Mouse (Mus musculus) liver, embryonic 14.5 days (tissue): ENCODE results near the gene Nfx1. TPM values are rescaled to one million over a fixed set of nuclear protein-coding genes. Genes with fewer than 3 reads are reported as not detected.

ENCODE experiments used
- ATAC-seq: fragments of 200-750 bp; cut with Nextera tagmentation; 2 replicates; pipeline ENCODE4 v1.8.0; 2017; ENCODE audit warnings: moderate number of reproducible peaks, mild to moderate bottlenecking, moderate library complexity; ENCODE audit not compliant: insufficient read depth
- DNase-seq, 3 experiments: peaks; one replicate each; pipeline ENCODE4 v3.0.0-alpha.2; 2012 to 2013; ENCODE audit warnings: low read depth in 3 of 3, low spot score in 3 of 3
- H3K27ac ChIP-seq: fragments of 300-500 bp; sonication (generic); 2 replicates; pipeline ENCODE4 v1.5.1; 2014; ENCODE audit warnings: moderate library complexity, mild to moderate bottlenecking, control low read depth, inconsistent platforms
- H3K27me3 ChIP-seq: fragments of 300-500 bp; sonication (generic); 2 replicates; pipeline ENCODE4 v1.6.1; 2014; ENCODE audit warnings: mild to moderate bottlenecking, low read length, moderate library complexity; ENCODE audit not compliant: control insufficient read depth, insufficient read depth
- H3K36me3 ChIP-seq: fragments of 300-500 bp; sonication (generic); replicated peaks from 2 replicates; pipeline ENCODE4 v1.6.1; 2014; ENCODE audit warnings: low read depth; ENCODE audit not compliant: control insufficient read depth, insufficient read depth
- H3K4me1 ChIP-seq, 2 experiments: fragments of 200-500 bp in 1 of 2; fragments of 300-500 bp in 1 of 2; sonication (generic) in 1 of 2; replicated peaks; 2 replicates each; pipeline ENCODE4 v1.6.1; 2012 to 2014; ENCODE audit warnings: antibody characterized with exemption in 1 of 2, inconsistent platforms in 1 of 2, low read length in 1 of 2; ENCODE audit not compliant: control insufficient read depth in 2 of 2, insufficient read depth in 2 of 2
- H3K4me2 ChIP-seq: fragments of 300-500 bp; sonication (generic); 2 replicates; pipeline ENCODE4 v1.6.1; 2014; ENCODE audit warnings: low read depth, mild to moderate bottlenecking, control low read depth, moderate library complexity
- H3K4me3 ChIP-seq, 2 experiments: fragments of 200-500 bp in 1 of 2; fragments of 300-500 bp in 1 of 2; sonication (generic) in 1 of 2; 2 replicates each; pipeline ENCODE4 v1.5.1; 2012 to 2014; ENCODE audit warnings: low read depth in 2 of 2, low read length in 2 of 2, mild to moderate bottlenecking in 2 of 2, control low read depth in 1 of 2, inconsistent platforms in 1 of 2, moderate library complexity in 1 of 2; ENCODE audit not compliant: insufficient read depth in 1 of 2
- H3K9ac ChIP-seq: fragments of 300-500 bp; sonication (generic); replicated peaks from 2 replicates; pipeline ENCODE4 v1.6.1; 2014; ENCODE audit warnings: mild to moderate bottlenecking, control low read depth, moderate library complexity
- H3K9me3 ChIP-seq: fragments of 300-500 bp; sonication (generic); 2 replicates; pipeline ENCODE4 v1.6.1; 2016; ENCODE audit warnings: low read length, mixed read lengths; ENCODE audit not compliant: control insufficient read depth
- CTCF ChIP-seq: IDR thresholded peaks from 2 replicates; pipeline ENCODE4 v1.5.1; 2016; ENCODE audit warnings: antibody characterized with exemption, low read depth, control low read depth
- EP300 ChIP-seq: IDR thresholded peaks from 2 replicates; pipeline ENCODE4 v1.6.1; 2016; ENCODE audit warnings: antibody characterized with exemption, low read depth
- WGBS: fragments of 180-500 bp; shearing (Covaris S2); extraction: QIAGEN DNeasy Blood & Tissue Kit; methylation state at CpG from one replicate; pipeline ENCODE4 v1.1.7; 2014; ENCODE audit not compliant: insufficient replicate concordance; 5-methylcytosine and 5-hydroxymethylcytosine counted together
- polyA plus RNA-seq, 2 experiments: library from polyadenylated mRNA; depleted of rRNA in 1 of 2; stranded (reverse) in 1 of 2; unstranded in 1 of 2; fragments of >200 nt; fragmentation: Nextera tagmentation in 1 of 2; extraction: Ambion mirVana in 1 of 2; gene quantifications; 2 replicates each; pipeline versions ENCODE4 v1.2.1 to v1.2.3; 2012 to 2014

Nfx1 gene
- polyA plus RNA-seq (2012; rRNA removed) (16.7 and 22.1 TPM in 2 replicates), polyA plus RNA-seq (2014; fragmentation: Nextera tagmentation; extraction: Ambion mirVana) (27.1 and 27.2 TPM in 2 replicates)

DNA sequence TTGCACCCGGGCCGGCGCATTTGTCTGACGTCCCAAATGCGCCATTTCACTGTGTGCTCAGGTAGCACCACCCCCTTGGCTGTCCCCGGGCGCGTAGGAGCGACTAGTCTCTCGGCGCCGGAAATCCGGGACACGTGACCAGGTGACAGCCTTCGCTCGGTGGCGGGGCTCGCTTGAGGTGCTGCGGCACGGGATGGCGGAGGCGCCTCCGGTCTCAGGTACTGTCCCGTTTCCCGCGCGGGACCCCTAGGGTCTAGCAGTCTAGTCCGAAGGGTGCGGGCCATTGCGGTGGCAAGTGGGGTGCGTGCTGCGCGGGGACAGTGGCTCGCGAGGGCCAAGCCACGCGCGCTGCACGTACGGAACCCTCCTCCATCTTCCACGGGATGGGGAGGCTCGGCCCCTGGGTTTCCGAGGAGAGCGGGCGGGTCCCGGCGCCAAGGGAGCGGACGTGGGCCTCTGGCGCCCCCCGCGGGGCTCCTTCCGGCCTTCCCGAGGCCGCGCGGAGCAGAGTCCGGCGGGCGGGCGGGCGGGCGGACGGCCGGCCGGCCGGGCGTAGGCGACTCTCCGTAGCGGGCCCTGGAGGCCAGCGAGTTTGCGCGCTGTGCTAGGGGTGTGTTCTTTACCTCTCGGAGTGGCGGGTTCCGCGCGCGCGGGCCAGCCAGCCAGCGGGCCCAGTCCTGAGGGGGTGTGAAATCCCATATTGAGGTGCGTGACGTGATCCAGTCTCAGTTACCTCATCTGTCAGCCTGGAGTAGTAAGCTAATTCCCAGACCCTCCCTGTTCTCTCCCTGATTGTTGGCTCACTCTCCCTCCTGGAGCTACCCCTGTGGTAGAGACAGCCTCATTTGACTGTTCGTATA, at the start of gene Nfx1:
Nfx1 (plus strand) TSS at position 65 of the 860 bp plus-strand sequence.
- under 1% methylated on average over 85 of the region's 85 CpGs for WGBS
- peak within 1 kb of the TSS; percentile 71 for H3K9ac ChIP-seq
- H3K4me2 ChIP-seq: peak within 1 kb of the TSS; percentile 92
- H3K4me3 ChIP-seq: peak within 1 kb of the TSS; percentile 74 to 99
- peaks cover 5% of the 10 kb centered on the region; the same call in 1 of the 2 replicates for H3K36me3 ChIP-seq
- peak within 1 kb of the TSS; percentile 79 for H3K27ac ChIP-seq
- peaks cover 13 to 23% of the 10 kb centered on the region in 2 experiments for H3K4me1 ChIP-seq
- H3K9me3 ChIP-seq: no peaks in the 10 kb centered on the region
- TF ChIP-seq EP300 (no peak), CTCF (0 out of 2 replicates have a peak, but pooled peaks have one; percentile 13)
- DNase-seq (peak; percentile 93 to 95 (median 95)), ATAC-seq (peak; percentile 94)
- no peaks in the 10 kb centered on the region for H3K27me3 ChIP-seq

DNA sequence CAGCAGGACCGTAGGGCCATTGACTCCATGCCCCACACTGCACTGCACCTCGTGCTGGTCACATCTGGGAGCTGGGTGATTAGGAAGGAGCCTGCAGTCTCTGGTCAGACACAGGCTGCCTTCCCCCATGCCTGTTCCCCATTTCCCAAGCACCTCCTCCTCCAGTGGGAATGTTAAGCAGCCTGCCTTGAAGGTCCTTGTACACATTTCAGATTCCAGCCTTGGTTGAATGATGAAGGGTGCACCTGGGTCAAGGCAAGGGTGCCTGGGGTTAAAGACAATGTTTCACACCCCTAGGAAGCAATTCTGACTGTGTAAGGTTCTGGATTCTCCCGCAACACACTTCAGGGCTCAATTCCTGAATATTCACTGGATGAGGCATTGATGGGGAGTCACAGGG, 49.4 kb upstream of the Nfx1 start:
- 51% methylated on average over 3 of the region's 3 CpGs for WGBS
- H3K4me1 ChIP-seq: peaks cover 6 to 9% of the 10 kb centered on the region in 2 experiments
- H3K36me3 ChIP-seq: no peaks in the 10 kb centered on the region
- no peak for TF ChIP-seq CTCF
- TF ChIP-seq EP300: no peak
- H3K9ac ChIP-seq: no peak overlapping the region
- DNase-seq: no peak
- no peaks in the 10 kb centered on the region for H3K9me3 ChIP-seq
- no peak overlapping the region for H3K4me3 ChIP-seq
- no peak overlapping the region for H3K27ac ChIP-seq
- no peaks in the 10 kb centered on the region for H3K27me3 ChIP-seq
- ATAC-seq: no peak
- no peak overlapping the region for H3K4me2 ChIP-seq

DNA sequence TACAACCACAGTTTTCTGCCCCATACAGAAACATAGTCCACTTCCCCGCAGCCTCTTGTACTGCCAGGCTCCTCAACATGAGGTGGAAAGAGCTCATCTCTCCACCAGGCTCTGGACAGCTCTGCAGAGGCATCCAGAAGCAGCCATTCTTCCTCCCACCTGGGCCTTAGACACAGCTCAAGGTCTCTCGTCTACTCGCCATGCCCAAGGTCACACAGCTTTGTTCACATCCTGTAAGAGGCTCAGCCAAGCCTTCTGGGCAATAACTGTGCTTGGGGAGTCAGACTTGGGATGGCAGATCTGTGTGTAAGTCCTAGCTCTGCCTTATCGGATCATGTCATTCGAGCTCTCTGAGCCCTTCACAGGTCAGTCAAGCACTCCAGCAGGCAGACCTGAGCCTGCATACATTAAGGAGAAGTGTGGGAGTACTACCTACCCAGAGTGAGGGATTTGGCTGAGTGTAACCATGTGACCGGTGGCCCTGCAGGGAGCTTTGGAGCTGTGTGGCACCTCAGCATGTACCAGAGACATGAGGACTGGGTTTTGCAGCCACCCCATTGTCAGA, 47.5 kb upstream of the Nfx1 start:
- TF ChIP-seq EP300 (no peak), CTCF (no peak)
- Histone ChIP-seq H3K4me1 (peaks cover 6 to 9% of the 10 kb centered on the region in 2 experiments), H3K4me2 (no peak overlapping the region), H3K4me3 (no peak overlapping the region), H3K9me3 (no peaks in the 10 kb centered on the region), H3K36me3 (no peaks in the 10 kb centered on the region), H3K27ac (no peak overlapping the region), H3K27me3 (no peaks in the 10 kb centered on the region), H3K9ac (no peak overlapping the region)
- WGBS: 70% methylated on average over 6 of the region's 6 CpGs
- no peak for DNase-seq
- no peak for ATAC-seq

DNA sequence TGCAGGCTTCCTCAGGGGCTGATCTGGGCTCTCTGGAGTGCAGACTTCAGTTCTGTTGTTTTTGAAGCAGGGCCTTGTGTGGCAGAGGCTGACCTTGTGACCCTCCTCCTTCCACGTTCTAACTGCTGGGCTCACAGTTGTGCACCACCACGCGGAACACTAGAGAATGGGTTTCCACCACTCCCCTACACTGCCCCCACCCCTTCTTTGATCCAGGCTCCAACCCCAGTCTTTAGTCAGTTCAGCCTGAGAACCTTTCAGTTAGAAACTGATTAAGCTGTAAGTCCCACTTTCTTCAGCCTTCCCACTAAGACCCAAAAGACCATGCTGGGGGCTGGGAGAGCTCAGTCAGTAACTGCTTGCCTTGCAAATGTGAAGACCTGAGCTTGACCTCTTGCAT, 45.1 kb upstream of the Nfx1 start:
- no peaks in the 10 kb centered on the region for H3K27me3 ChIP-seq
- no peaks in the 10 kb centered on the region for H3K4me1 ChIP-seq
- no peak overlapping the region for H3K4me3 ChIP-seq
- H3K36me3 ChIP-seq: no peaks in the 10 kb centered on the region
- no peak overlapping the region for H3K27ac ChIP-seq
- ATAC-seq: no peak
- no peak overlapping the region for H3K4me2 ChIP-seq
- WGBS: 60% methylated on average over 3 of the region's 3 CpGs
- H3K9ac ChIP-seq: no peak overlapping the region
- TF ChIP-seq CTCF (no peak), EP300 (no peak)
- no peaks in the 10 kb centered on the region for H3K9me3 ChIP-seq
- DNase-seq: no peak

DNA sequence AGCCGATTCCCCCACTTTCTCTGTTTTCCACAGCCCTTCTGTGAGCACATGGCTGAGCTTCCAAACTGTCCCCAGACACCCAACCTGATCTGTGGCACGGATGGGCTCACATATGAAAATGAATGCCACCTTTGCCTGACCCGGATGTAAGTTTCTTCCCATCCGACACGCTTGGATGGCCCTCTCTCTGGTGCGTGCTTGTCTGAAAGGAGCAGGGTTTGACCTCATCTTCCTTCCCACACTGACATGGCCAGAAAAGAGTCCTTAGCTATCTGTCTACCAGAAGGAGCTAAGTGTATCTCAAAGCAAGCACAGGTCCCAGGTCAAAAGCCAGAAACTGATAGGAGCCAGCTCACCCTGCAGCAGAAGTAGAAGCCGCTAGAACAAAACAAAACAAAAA, 41.7 kb upstream of the Nfx1 start:
- Histone ChIP-seq H3K27me3 (no peaks in the 10 kb centered on the region), H3K4me2 (no peak overlapping the region), H3K4me1 (peaks cover 0 to under 1% of the 10 kb centered on the region in 2 experiments; a peak in 3 of 4 replicates), H3K9ac (no peak overlapping the region), H3K9me3 (no peaks in the 10 kb centered on the region), H3K27ac (no peak overlapping the region), H3K36me3 (no peaks in the 10 kb centered on the region; the same call in 1 of the 2 replicates), H3K4me3 (no peak overlapping the region)
- TF ChIP-seq CTCF (no peak), EP300 (no peak)
- DNase-seq (no peak), ATAC-seq (no peak)
- WGBS: 75% methylated on average over 7 of the region's 7 CpGs
